Mouse (Mus musculus) heart, postnatal 0 days (tissue): ENCODE measurements around the gene Chchd6. TPM values are rescaled to one million over a fixed set of nuclear protein-coding genes. Genes with fewer than 3 reads are reported as not detected.
A peak's percentile ranks its signal among the peaks of the same experiment; 100 is the strongest.

ENCODE experiments used
- ATAC-seq: fragments of 200-750 bp; cut with Nextera tagmentation; 2 replicates; pipeline ENCODE4 v1.8.0; 2017; ENCODE audit warnings: low read depth, moderate number of reproducible peaks, moderate library complexity; ENCODE audit not compliant: insufficient read depth
- DNase-seq: peaks from one replicate; pipeline ENCODE4 v3.0.0-alpha.2; 2016; ENCODE audit warnings: low spot score
- H3K27ac ChIP-seq: fragments of 300-500 bp; sonication (generic); 2 replicates; pipeline ENCODE4 v1.5.1; 2014; ENCODE audit warnings: low read depth, mild to moderate bottlenecking
- H3K27me3 ChIP-seq: fragments of 300-500 bp; sonication (generic); 2 replicates; pipeline ENCODE4 v1.6.1; 2014; ENCODE audit warnings: low read length, mixed read lengths; ENCODE audit not compliant: control insufficient read depth, insufficient read depth
- H3K36me3 ChIP-seq: fragments of 300-500 bp; sonication (generic); replicated peaks from 2 replicates; pipeline ENCODE4 v1.6.1; 2014; ENCODE audit warnings: low read length, mixed read lengths; ENCODE audit not compliant: control insufficient read depth, insufficient read depth
- H3K4me1 ChIP-seq: fragments of 300-500 bp; sonication (generic); 2 replicates; pipeline ENCODE4 v1.6.1; 2014; ENCODE audit warnings: antibody characterized with exemption; ENCODE audit not compliant: control insufficient read depth, insufficient read depth
- H3K4me2 ChIP-seq: fragments of 300-500 bp; sonication (generic); 2 replicates; pipeline ENCODE4 v1.6.1; 2014; ENCODE audit warnings: low read depth, mild to moderate bottlenecking, low read length, moderate library complexity
- H3K4me3 ChIP-seq: fragments of 300-500 bp; sonication (generic); 2 replicates; pipeline ENCODE4 v1.5.1; 2014; ENCODE audit warnings: low read depth, low read length
- H3K9ac ChIP-seq: fragments of 300-500 bp; sonication (generic); replicated peaks from 2 replicates; pipeline ENCODE4 v1.6.1; 2014; ENCODE audit warnings: low read depth, low read length, mixed read lengths
- H3K9me3 ChIP-seq: fragments of 300-500 bp; sonication (generic); replicated peaks from 2 replicates; pipeline ENCODE4 v1.6.1; 2016; ENCODE audit warnings: low read length; ENCODE audit not compliant: control insufficient read depth
- CTCF ChIP-seq: IDR thresholded peaks from 2 replicates; pipeline ENCODE4 v1.5.1; 2016; ENCODE audit warnings: antibody characterized with exemption, control low read depth, low read depth
- EP300 ChIP-seq: IDR thresholded peaks from 2 replicates; pipeline ENCODE4 v1.6.1; 2016; ENCODE audit warnings: antibody characterized with exemption, low read depth
- WGBS: fragments of 180-500 bp; shearing (Covaris S2); extraction: QIAGEN DNeasy Blood & Tissue Kit; methylation state at CpG from one replicate; pipeline ENCODE4 v1.1.7; 2014; 5-methylcytosine and 5-hydroxymethylcytosine counted together
- polyA plus RNA-seq: library from polyadenylated mRNA; unstranded; fragments of >200 nt; fragmentation: Nextera tagmentation; extraction: Ambion mirVana; gene quantifications from 2 replicates; pipeline ENCODE4 v1.2.1, GENCODE M21; 2015
- total RNA-seq: library from RNA; depleted of rRNA; stranded (reverse); fragments of >200 nt; gene quantifications from 2 replicates; pipeline ENCODE4 v1.2.3, GENCODE M21; 2014; ENCODE audit warnings: low replicate concordance

Gene Chchd6
- total and polyA plus RNA-seq, 2 experiments from 2014 or later: 21.8 to 37.8 TPM

DNA sequence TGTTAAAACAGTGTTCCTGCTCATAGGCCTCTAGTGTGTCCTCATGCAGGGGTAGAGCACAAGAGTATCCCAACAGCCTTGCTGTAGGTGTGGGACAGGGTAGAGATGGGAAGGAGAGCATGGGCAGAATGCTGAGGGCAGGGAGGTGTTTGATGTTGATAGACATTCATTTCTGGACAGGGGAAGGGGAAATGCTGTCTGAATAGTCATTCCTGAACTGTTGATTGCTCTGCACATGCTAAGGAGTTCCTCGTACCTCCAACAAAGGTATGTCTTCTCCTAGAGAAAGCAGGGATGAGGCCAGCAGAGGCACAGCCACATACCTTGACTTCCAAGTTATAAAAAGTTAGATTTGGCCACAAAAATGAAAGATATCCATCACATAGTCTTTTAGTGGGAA lies 95.5 kb downstream of the Chchd6 start:
- no peak for ATAC-seq
- no peaks in the 10 kb centered on the region for H3K4me1 ChIP-seq
- H3K4me3 ChIP-seq: no peak overlapping the region

DNA sequence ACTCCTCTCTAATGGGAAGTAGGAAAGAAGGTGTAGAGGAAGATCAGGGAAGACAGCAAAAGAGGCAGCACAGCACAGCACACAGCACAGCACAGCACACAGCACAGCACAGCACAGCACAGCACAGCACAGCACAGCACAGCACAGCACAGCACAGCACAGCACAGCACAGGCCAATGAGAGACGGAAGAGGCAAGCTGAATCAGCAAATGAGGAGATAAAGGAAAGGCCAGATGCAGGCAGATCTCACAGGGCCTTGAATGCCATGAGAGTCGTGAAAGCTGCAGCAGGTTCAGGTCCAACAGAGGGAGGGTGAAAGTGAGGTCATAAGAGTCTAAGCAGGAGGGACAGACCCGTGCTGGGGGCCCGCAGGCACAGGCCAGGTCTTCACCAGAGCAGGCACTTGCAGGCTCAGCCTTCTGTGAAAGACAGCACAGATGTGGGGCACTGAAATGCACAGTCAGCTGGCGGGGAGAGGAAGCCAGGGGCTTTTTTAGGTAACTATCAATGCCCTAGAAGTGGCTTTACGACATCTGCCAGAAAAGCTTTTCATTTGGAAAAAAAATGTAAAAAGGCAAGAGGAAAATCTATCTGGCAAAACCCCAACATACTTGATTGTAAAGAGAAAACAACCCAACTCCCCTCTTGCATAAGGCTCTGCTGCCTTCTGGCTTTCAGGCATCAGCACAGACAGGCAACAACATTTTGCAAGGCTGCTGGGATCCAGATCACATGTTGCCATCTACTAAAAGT lies 96.5 kb downstream of the Chchd6 start:
- Histone ChIP-seq H3K4me3 (no peak overlapping the region), H3K4me2 (no peak overlapping the region), H3K9ac (no peak overlapping the region), H3K9me3 (no peaks in the 10 kb centered on the region), H3K36me3 (no peaks in the 10 kb centered on the region), H3K4me1 (no peaks in the 10 kb centered on the region), H3K27me3 (no peaks in the 10 kb centered on the region), H3K27ac (no peak overlapping the region)
- ATAC-seq: no peak
- 32% methylated on average over 6 of the region's 6 CpGs for whole genome bisulfite sequencing
- TF ChIP-seq CTCF (peak; percentile 9; the same call in 1 of the 2 replicates), EP300 (no peak)
- DNase-seq: peak; percentile 17

More for the DNA sequence above, 95.5 kb downstream of the Chchd6 start:
- Histone ChIP-seq H3K36me3 (no peaks in the 10 kb centered on the region), H3K9me3 (no peaks in the 10 kb centered on the region), H3K27me3 (no peaks in the 10 kb centered on the region), H3K9ac (no peak overlapping the region), H3K27ac (no peak overlapping the region), H3K4me2 (no peak overlapping the region)
- WGBS: 89% methylated on average over 1 of the region's 1 CpGs
- DNase-seq: no peak
- no peak for TF ChIP-seq EP300
- no peak for TF ChIP-seq CTCF

- no peak for TF ChIP-seq EP300
- TF ChIP-seq CTCF: no peak
- Histone ChIP-seq H3K9ac (no peak overlapping the region), H3K4me3 (no peak overlapping the region), H3K9me3 (no peaks in the 10 kb centered on the region), H3K27me3 (no peaks in the 10 kb centered on the region), H3K36me3 (no peaks in the 10 kb centered on the region), H3K27ac (no peak overlapping the region), H3K4me1 (no peaks in the 10 kb centered on the region), H3K4me2 (no peak overlapping the region)
- DNase-seq: no peak
- 77% methylated on average over 1 of the region's 1 CpGs for WGBS
- no peak for ATAC-seq
These were observed 98.5 kb downstream of the Chchd6 start for GRCm38 (mm10) chr6:89496916-89497315.

- 68% methylated on average over 4 of the region's 4 CpGs for WGBS
- Histone ChIP-seq H3K4me2 (no peak overlapping the region), H3K4me3 (no peak overlapping the region), H3K36me3 (no peaks in the 10 kb centered on the region), H3K27me3 (no peaks in the 10 kb centered on the region), H3K9me3 (no peaks in the 10 kb centered on the region), H3K27ac (no peak overlapping the region), H3K4me1 (no peaks in the 10 kb centered on the region), H3K9ac (no peak overlapping the region)
- ATAC-seq: no peak
- no peak for DNase-seq
- TF ChIP-seq EP300: no peak
- TF ChIP-seq CTCF: no peak
These were observed 103.1 kb downstream of the Chchd6 start for GRCm38 (mm10) chr6:89492368-89492767.

DNA sequence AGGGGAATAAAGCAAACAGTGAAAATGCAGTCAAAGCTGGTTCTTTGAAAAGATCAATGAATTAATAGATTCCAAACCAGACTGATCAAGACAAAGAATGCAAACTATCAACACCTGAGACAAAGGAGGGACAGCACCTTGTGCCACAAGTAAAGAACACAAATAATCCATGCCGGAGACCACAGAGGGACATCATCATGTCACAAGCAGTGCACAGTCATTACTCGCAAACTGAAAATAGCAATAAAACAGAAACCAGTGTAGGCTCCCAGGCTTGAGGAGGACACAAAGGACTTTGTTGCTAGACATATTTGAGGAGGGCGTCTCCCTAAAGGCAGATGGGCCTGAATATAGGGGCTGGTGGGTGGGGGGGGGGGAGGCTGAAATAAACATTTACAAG lies 105.1 kb downstream of the Chchd6 start:
- Histone ChIP-seq H3K27me3 (no peaks in the 10 kb centered on the region), H3K4me3 (no peak overlapping the region), H3K4me2 (no peak overlapping the region), H3K27ac (no peak overlapping the region), H3K4me1 (no peaks in the 10 kb centered on the region), H3K9ac (no peak overlapping the region), H3K36me3 (no peaks in the 10 kb centered on the region), H3K9me3 (no peaks in the 10 kb centered on the region)
- DNase-seq (no peak), ATAC-seq (no peak)
- 84% methylated on average over 3 of the region's 3 CpGs for WGBS
- TF ChIP-seq CTCF (no peak), EP300 (no peak)

DNA sequence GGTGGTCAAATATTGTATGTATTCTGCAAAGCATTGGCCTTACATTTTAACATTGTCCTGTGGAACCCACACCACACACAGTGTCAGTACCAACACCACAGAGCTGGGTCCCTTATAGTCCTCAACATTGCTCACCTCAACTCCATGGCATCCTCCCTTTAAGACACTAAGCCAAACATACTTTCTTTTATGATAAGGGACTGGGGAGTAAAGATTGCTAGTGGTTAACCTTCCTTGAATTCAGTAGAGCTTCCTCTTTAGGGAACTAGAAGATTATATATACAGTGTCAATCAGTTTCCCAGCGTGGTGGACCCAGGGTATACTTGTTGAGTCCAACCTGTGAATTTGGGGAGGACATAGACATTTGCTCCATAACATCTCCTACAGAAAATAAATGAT lies 105.9 kb downstream of the Chchd6 start:
- no peak overlapping the region for H3K4me2 ChIP-seq
- no peaks in the 10 kb centered on the region for H3K27me3 ChIP-seq
- H3K27ac ChIP-seq: no peak overlapping the region
- H3K36me3 ChIP-seq: no peaks in the 10 kb centered on the region
- WGBS: 77% methylated on average over 1 of the region's 1 CpGs
- ATAC-seq: no peak
- no peaks in the 10 kb centered on the region for H3K9me3 ChIP-seq
- H3K4me1 ChIP-seq: no peaks in the 10 kb centered on the region
- H3K4me3 ChIP-seq: no peak overlapping the region
- no peak overlapping the region for H3K9ac ChIP-seq
- TF ChIP-seq CTCF (no peak), EP300 (no peak)
- DNase-seq: no peak
